Mouse (Mus musculus) embryonic facial prominence, embryonic 10.5 days (tissue): ENCODE measurements around the gene Rgp1. TPM values are rescaled to one million over a fixed set of nuclear protein-coding genes. Genes with fewer than 3 reads are reported as not detected.

ENCODE experiments used
- DNase-seq: peaks from one replicate; pipeline ENCODE4 v3.0.0-alpha.2; 2017; ENCODE audit warnings: low spot score
- H3K27ac ChIP-seq: fragments of 300-500 bp; sonication (generic); replicated peaks from 2 replicates; pipeline ENCODE4 v1.5.1; 2016; ENCODE audit warnings: mild to moderate bottlenecking
- H3K27me3 ChIP-seq: fragments of 300-500 bp; sonication (generic); replicated peaks from 2 replicates; pipeline ENCODE4 v1.6.1; 2016; ENCODE audit warnings: low read depth, mild to moderate bottlenecking; ENCODE audit not compliant: poor library complexity, severe bottlenecking
- H3K36me3 ChIP-seq: fragments of 300-500 bp; sonication (generic); replicated peaks from 2 replicates; pipeline ENCODE4 v1.6.1; 2016; ENCODE audit warnings: mild to moderate bottlenecking, moderate library complexity
- H3K4me1 ChIP-seq: fragments of 300-500 bp; sonication (generic); 2 replicates; pipeline ENCODE4 v1.6.1; 2016
- H3K4me3 ChIP-seq: fragments of 300-500 bp; sonication (generic); 2 replicates; pipeline ENCODE4 v1.5.1; 2016; ENCODE audit warnings: mild to moderate bottlenecking, moderate library complexity
- H3K9me3 ChIP-seq: fragments of 300-500 bp; sonication (generic); 2 replicates; pipeline ENCODE4 v1.6.1; 2016; ENCODE audit warnings: mild to moderate bottlenecking
- WGBS: fragments of 180-500 bp; shearing (Covaris S2); methylation state at CpG from one replicate; pipeline ENCODE4 v1.1.7; 2016; 5-methylcytosine and 5-hydroxymethylcytosine counted together
- polyA plus RNA-seq: library from polyadenylated mRNA; unstranded; fragments of >200 nt; fragmentation: Nextera tagmentation; extraction: Ambion mirVana; gene quantifications from 2 replicates; pipeline ENCODE4 v1.2.1, GENCODE M21; 2016

Gene Rgp1
- polyA plus RNA-seq, 1 experiment from 2014 or later: 18.8 TPM

GRCm38 (mm10) chr4:43553891-43554290 lies 24.6 kb upstream of the Rgp1 start:
- Histone ChIP-seq H3K4me3 (no peak overlapping the region), H3K4me1 (peaks cover 24% of the 10 kb centered on the region), H3K27ac (no peak overlapping the region), H3K27me3 (no peaks in the 10 kb centered on the region), H3K36me3 (peaks cover 91% of the 10 kb centered on the region), H3K9me3 (peaks cover 5% of the 10 kb centered on the region)
- no peak for DNase-seq

- peaks cover 5% of the 10 kb centered on the region for H3K9me3 ChIP-seq
- peaks cover 70% of the 10 kb centered on the region for H3K36me3 ChIP-seq
- no peaks in the 10 kb centered on the region for H3K27me3 ChIP-seq
- no peak overlapping the region for H3K27ac ChIP-seq
- no peak overlapping the region for H3K4me3 ChIP-seq
- H3K4me1 ChIP-seq: peaks cover 44% of the 10 kb centered on the region
- WGBS: 94% methylated on average over 7 of the region's 7 CpGs
- DNase-seq: no peak
These were observed 22.6 kb upstream of the Rgp1 start for GRCm38 (mm10) chr4:43555926-43556325.

- WGBS: 22% methylated on average over 5 of the region's 5 CpGs
- H3K4me1 ChIP-seq: peaks cover 58% of the 10 kb centered on the region
- H3K9me3 ChIP-seq: no peaks in the 10 kb centered on the region
- H3K27me3 ChIP-seq: no peaks in the 10 kb centered on the region
- H3K27ac ChIP-seq: peak overlapping the region; percentile 87
- peak overlapping the region; percentile 94 for H3K4me3 ChIP-seq
- peak; percentile 20 for DNase-seq
- H3K36me3 ChIP-seq: peaks cover 48% of the 10 kb centered on the region
These were observed 20.4 kb upstream of the Rgp1 start for GRCm38 (mm10) chr4:43558028-43558630.

- Histone ChIP-seq H3K9me3 (no peaks in the 10 kb centered on the region), H3K36me3 (peaks cover 42% of the 10 kb centered on the region), H3K4me1 (peaks cover 65% of the 10 kb centered on the region), H3K4me3 (peak overlapping the region; percentile 94), H3K27me3 (no peaks in the 10 kb centered on the region), H3K27ac (peak overlapping the region; percentile 87)
- WGBS: 17% methylated on average over 13 of the region's 13 CpGs
- peak; percentile 83 for DNase-seq
These were observed 19.7 kb upstream of the Rgp1 start for GRCm38 (mm10) chr4:43558631-43559356.

- no peak for DNase-seq
- 72% methylated on average over 13 of the region's 13 CpGs for WGBS
- peaks cover 35% of the 10 kb centered on the region for H3K36me3 ChIP-seq
- H3K4me3 ChIP-seq: peak overlapping the region; percentile 94
- H3K27ac ChIP-seq: peak overlapping the region; percentile 87
- H3K4me1 ChIP-seq: peaks cover 65% of the 10 kb centered on the region
- no peaks in the 10 kb centered on the region for H3K27me3 ChIP-seq
- H3K9me3 ChIP-seq: no peaks in the 10 kb centered on the region
These were observed 18.8 kb upstream of the Rgp1 start for GRCm38 (mm10) chr4:43559519-43560242.

GRCm38 (mm10) chr4:43560243-43560611 lies 18.3 kb upstream of the Rgp1 start:
- 27% methylated on average over 6 of the region's 6 CpGs for WGBS
- no peak for DNase-seq
- Histone ChIP-seq H3K27me3 (no peaks in the 10 kb centered on the region), H3K27ac (peak overlapping the region; percentile 36), H3K36me3 (peaks cover 35% of the 10 kb centered on the region), H3K4me3 (peak overlapping the region; percentile 94), H3K9me3 (no peaks in the 10 kb centered on the region), H3K4me1 (peaks cover 65% of the 10 kb centered on the region)

GRCm38 (mm10) chr4:43560976-43561375 lies 17.5 kb upstream of the Rgp1 start:
- H3K9me3 ChIP-seq: no peaks in the 10 kb centered on the region
- WGBS: 33% methylated on average over 2 of the region's 2 CpGs
- H3K27me3 ChIP-seq: no peaks in the 10 kb centered on the region
- no peak for DNase-seq
- H3K4me1 ChIP-seq: peaks cover 65% of the 10 kb centered on the region
- H3K27ac ChIP-seq: peak overlapping the region; percentile 36; the same call in 1 of the 2 replicates
- H3K4me3 ChIP-seq: peak overlapping the region; percentile 94
- peaks cover 35% of the 10 kb centered on the region for H3K36me3 ChIP-seq

- H3K4me1 ChIP-seq: peaks cover 65% of the 10 kb centered on the region
These were observed 17.0 kb upstream of the Rgp1 start for GRCm38 (mm10) chr4:43561436-43561996.

GRCm38 (mm10) chr4:43561997-43562768 lies 16.3 kb upstream of the Rgp1 start, which contains the start of the genes Creb3 and Tln1:
TSS of gene Creb3 (plus strand) at chr4:43562332.
TSS of gene Tln1 (minus strand) at chr4:43562691.
- H3K9me3 ChIP-seq: no peaks in the 10 kb centered on the region
- H3K27me3 ChIP-seq: no peaks in the 10 kb centered on the region
- peaks cover 35% of the 10 kb centered on the region for H3K36me3 ChIP-seq
- peak within 1 kb of the TSS; percentile 97 for H3K27ac ChIP-seq
- peak within 1 kb of the TSS; percentile 94 for H3K4me3 ChIP-seq
- WGBS: under 1% methylated on average over 62 of the region's 62 CpGs
- peaks cover 58% of the 10 kb centered on the region for H3K4me1 ChIP-seq
- peak; percentile 94 for DNase-seq

More at GRCm38 (mm10) chr4:43561436-43561996, 17.0 kb upstream of the Rgp1 start:
- Histone ChIP-seq H3K9me3 (no peaks in the 10 kb centered on the region), H3K36me3 (peaks cover 35% of the 10 kb centered on the region), H3K27ac (peak overlapping the region; percentile 97), H3K27me3 (no peaks in the 10 kb centered on the region), H3K4me3 (peak overlapping the region; percentile 94)
- 3% methylated on average over 16 of the region's 16 CpGs for WGBS
- no peak for DNase-seq

- DNase-seq: no peak
- no peaks in the 10 kb centered on the region for H3K27me3 ChIP-seq
- H3K36me3 ChIP-seq: peaks cover 35% of the 10 kb centered on the region
- WGBS: 8% methylated on average over 22 of the region's 22 CpGs
- H3K9me3 ChIP-seq: no peaks in the 10 kb centered on the region
- peak overlapping the region; percentile 94 for H3K4me3 ChIP-seq
- H3K4me1 ChIP-seq: peaks cover 50% of the 10 kb centered on the region
- peak overlapping the region; percentile 97 for H3K27ac ChIP-seq
These were observed 15.5 kb upstream of the Rgp1 start for GRCm38 (mm10) chr4:43562769-43563600.

- no peak overlapping the region for H3K27ac ChIP-seq
- H3K4me3 ChIP-seq: peak overlapping the region; percentile 94
- WGBS: 88% methylated on average over 4 of the region's 4 CpGs
- H3K27me3 ChIP-seq: no peaks in the 10 kb centered on the region
- H3K4me1 ChIP-seq: peaks cover 44% of the 10 kb centered on the region
- H3K9me3 ChIP-seq: no peaks in the 10 kb centered on the region
- DNase-seq: no peak
- peaks cover 41% of the 10 kb centered on the region for H3K36me3 ChIP-seq
These were observed 15.0 kb upstream of the Rgp1 start for GRCm38 (mm10) chr4:43563601-43563875.
